Mouse (Mus musculus): ENCODE data around the gene Trmt1l. TPM values are rescaled to one million over a fixed set of nuclear protein-coding genes. Genes with fewer than 3 reads are reported as not detected.
"Not testable (repeated sequence)": the region's sequence is repeated elsewhere in the genome, so short reads cannot be mapped to it uniquely, and the experiment has no call there.

The Trmt1l gene
- total and polyA plus RNA-seq, 3 experiments: 21.2 to 132 (median 69.9) TPM

DNA sequence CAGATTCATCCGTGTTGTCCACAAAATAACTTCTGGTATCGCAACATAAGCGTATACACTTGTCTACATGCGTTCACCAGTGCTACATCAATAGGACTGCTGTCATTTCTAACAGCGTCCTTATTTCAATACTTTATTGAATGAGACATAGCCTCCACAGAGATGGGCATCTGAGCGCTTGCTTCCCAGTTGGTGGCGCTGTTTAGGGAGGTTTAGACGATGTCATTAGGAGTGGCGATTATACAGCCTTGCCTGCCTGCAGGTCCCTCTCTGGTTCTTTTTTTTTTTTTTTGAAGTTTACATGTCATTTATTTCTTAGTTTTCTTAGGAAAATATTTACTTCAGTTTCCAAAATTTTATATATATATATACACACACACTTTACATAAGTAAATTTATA lies 32.9 kb downstream of the Trmt1l start:
- DNase-seq (ENCODE audit: low spot score) (no peak), ATAC-seq (ENCODE audit: extremely low read depth, insufficient number of reproducible peaks, low FRiP score, poor library complexity, severe bottlenecking) (no peak)
- H3K27me3 ChIP-seq (ENCODE audit: insufficient read depth, low read length): no peaks in the 10 kb centered on the region
- peaks cover 50% of the 10 kb centered on the region for H3K36me3 ChIP-seq (replicated peaks)
- H3K4me1 ChIP-seq (ENCODE audit: insufficient read depth, low read depth, low read length): peaks cover 7% of the 10 kb centered on the region
- no peak overlapping the region for H3K4me3 ChIP-seq (ENCODE audit: low read depth, low read length)
- H3K9me3 ChIP-seq (replicated peaks): no peaks in the 10 kb centered on the region
- TF ChIP-seq TAL1 (conservative IDR thresholded peaks at IDR 0.05; ENCODE audit: low read depth, low read length) (no peak), POLR2AphosphoS5 (IDR thresholded peaks at IDR 0.05; ENCODE audit: insufficient replicate concordance, low read depth, low read length) (no peak), GATA1 (IDR thresholded peaks at IDR 0.05; ENCODE audit: borderline replicate concordance, low read length) (no peak), GATA2 (IDR thresholded peaks at IDR 0.05; ENCODE audit: borderline replicate concordance, low read depth, low read length) (no peak), CTCF (IDR thresholded peaks at IDR 0.05; ENCODE audit: low read depth, low read length) (no peak)

DNA sequence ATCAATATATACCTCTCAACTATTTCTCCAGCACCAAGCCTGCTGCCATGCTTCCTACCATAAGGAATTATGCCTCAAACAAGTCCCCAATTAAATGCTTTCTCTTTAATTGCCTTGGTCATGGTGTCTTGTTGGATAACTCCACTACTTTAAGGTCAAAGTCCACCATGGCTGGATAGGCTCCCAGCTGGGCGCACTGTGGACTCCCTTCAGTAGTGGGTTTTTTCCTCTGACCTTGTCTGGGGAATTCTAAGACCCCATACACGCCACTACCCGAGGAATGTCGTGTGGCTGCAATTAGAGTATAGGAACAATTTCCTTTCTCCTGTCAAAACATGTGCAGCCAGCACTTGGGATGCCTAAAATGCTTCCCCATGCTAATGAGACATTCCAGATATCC lies 36.6 kb downstream of the Trmt1l start:
- Histone ChIP-seq H3K9me3 (replicated peaks) (no peaks in the 10 kb centered on the region), H3K36me3 (replicated peaks) (peaks cover 43% of the 10 kb centered on the region), H3K4me1 (ENCODE audit: insufficient read depth, low read depth, low read length) (no peaks in the 10 kb centered on the region; the same call in 1 of the 2 replicates), H3K27me3 (ENCODE audit: insufficient read depth, low read length) (no peaks in the 10 kb centered on the region), H3K4me3 (ENCODE audit: low read depth, low read length) (no peak overlapping the region)
- TF ChIP-seq GATA2 (IDR thresholded peaks at IDR 0.05; ENCODE audit: borderline replicate concordance, low read depth, low read length): no peak
- TF ChIP-seq TAL1 (conservative IDR thresholded peaks at IDR 0.05; ENCODE audit: low read depth, low read length): no peak
- no peak for TF ChIP-seq GATA1 (IDR thresholded peaks at IDR 0.05; ENCODE audit: borderline replicate concordance, low read length)
- TF ChIP-seq POLR2AphosphoS5 (IDR thresholded peaks at IDR 0.05; ENCODE audit: insufficient replicate concordance, low read depth, low read length): no peak
- no peak for TF ChIP-seq CTCF (IDR thresholded peaks at IDR 0.05; ENCODE audit: low read depth, low read length)
- no peak for DNase-seq (ENCODE audit: low spot score)
- ATAC-seq (ENCODE audit: extremely low read depth, insufficient number of reproducible peaks, low FRiP score, poor library complexity, severe bottlenecking): no peak

DNA sequence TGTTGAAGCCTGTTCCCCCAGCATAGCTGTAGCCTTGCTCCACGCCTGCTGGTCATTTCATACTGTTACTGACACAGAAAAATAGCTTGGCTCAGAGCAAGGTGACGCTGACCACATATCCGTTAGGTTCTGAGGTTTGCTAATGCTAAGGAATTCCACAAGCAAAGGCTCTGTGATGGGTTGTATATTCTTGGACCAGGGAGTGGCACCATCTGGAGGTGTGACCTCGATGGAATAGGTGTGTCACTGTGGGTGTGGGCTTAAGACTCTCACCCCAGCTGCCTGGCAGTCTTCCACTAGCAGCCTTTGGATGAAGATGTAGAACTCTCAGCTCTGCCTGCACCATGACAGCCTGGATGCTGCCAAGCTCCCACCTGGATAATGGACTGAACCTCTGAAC lies 38.2 kb downstream of the Trmt1l start:
- TF ChIP-seq GATA2 (IDR thresholded peaks at IDR 0.05; ENCODE audit: borderline replicate concordance, low read depth, low read length): no peak
- no peak for TF ChIP-seq GATA1 (IDR thresholded peaks at IDR 0.05; ENCODE audit: borderline replicate concordance, low read length)
- no peak for TF ChIP-seq POLR2AphosphoS5 (IDR thresholded peaks at IDR 0.05; ENCODE audit: insufficient replicate concordance, low read depth, low read length)
- no peak for TF ChIP-seq TAL1 (conservative IDR thresholded peaks at IDR 0.05; ENCODE audit: low read depth, low read length)
- no peak for TF ChIP-seq CTCF (IDR thresholded peaks at IDR 0.05; ENCODE audit: low read depth, low read length)
- no peaks in the 10 kb centered on the region for H3K9me3 ChIP-seq (replicated peaks)
- ATAC-seq (ENCODE audit: extremely low read depth, insufficient number of reproducible peaks, low FRiP score, poor library complexity, severe bottlenecking) (no peak), DNase-seq (ENCODE audit: low spot score) (no peak)
- H3K4me3 ChIP-seq (ENCODE audit: low read depth, low read length): no peak overlapping the region
- H3K27me3 ChIP-seq (ENCODE audit: insufficient read depth, low read length): no peaks in the 10 kb centered on the region
- no peaks in the 10 kb centered on the region for H3K4me1 ChIP-seq (ENCODE audit: insufficient read depth, low read depth, low read length)
- peaks cover 40% of the 10 kb centered on the region for H3K36me3 ChIP-seq (replicated peaks)

DNA sequence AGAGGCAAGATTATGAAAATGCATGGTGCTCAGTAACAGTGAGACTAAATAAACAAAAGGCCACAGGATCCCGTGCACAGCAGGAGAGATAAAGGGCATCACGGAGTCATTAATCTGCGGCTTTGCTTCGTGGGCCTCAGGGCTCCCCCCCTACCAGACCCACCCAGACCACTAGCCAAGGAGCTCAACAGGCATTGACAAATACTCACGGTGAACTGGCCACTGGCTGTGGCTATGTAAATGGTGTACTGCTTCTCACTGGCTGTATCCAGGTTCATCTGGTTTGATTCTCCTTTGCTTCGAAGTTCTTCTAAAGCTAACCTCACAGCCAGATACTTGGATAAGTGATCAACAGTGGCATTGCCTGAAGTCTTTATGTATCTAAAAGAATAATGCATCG lies 43.1 kb downstream of the Trmt1l start:
- TF ChIP-seq POLR2AphosphoS5 (IDR thresholded peaks at IDR 0.05; ENCODE audit: insufficient replicate concordance, low read depth, low read length) (no peak), GATA2 (IDR thresholded peaks at IDR 0.05; ENCODE audit: borderline replicate concordance, low read depth, low read length) (no peak), GATA1 (IDR thresholded peaks at IDR 0.05; ENCODE audit: borderline replicate concordance, low read length) (no peak), TAL1 (conservative IDR thresholded peaks at IDR 0.05; ENCODE audit: low read depth, low read length) (no peak), CTCF (IDR thresholded peaks at IDR 0.05; ENCODE audit: low read depth, low read length) (no peak)
- Histone ChIP-seq H3K27me3 (ENCODE audit: insufficient read depth, low read length) (no peaks in the 10 kb centered on the region), H3K9me3 (replicated peaks) (no peaks in the 10 kb centered on the region), H3K4me3 (ENCODE audit: low read depth, low read length) (no peak overlapping the region), H3K4me1 (ENCODE audit: insufficient read depth, low read depth, low read length) (no peaks in the 10 kb centered on the region), H3K36me3 (replicated peaks) (peaks cover 78% of the 10 kb centered on the region)
- DNase-seq (ENCODE audit: low spot score) (no peak), ATAC-seq (ENCODE audit: extremely low read depth, insufficient number of reproducible peaks, low FRiP score, poor library complexity, severe bottlenecking) (no peak)

DNA sequence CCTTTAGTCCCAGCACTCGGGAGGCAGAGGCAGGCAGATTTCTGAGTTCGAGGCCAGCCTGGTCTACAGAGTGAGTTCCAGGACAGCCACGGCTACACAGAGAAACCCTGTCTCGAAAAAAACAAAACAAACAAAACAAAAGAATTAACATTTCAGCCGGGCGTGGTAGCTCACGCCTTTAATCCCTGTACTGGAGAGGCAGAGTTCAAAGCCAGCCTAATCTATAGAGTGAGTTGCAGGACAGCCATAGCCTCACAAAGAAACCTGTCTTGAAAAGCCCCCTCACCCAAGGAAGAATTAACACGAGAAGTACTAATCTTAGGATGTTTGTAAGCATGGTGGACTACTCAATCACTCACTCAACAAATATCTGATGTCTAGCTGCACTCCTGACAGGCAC lies 44.0 kb downstream of the Trmt1l start:
- H3K4me1 ChIP-seq (ENCODE audit: insufficient read depth, low read depth, low read length); DNase-seq (ENCODE audit: low spot score); H3K9me3 ChIP-seq (replicated peaks); ATAC-seq (ENCODE audit: extremely low read depth, insufficient number of reproducible peaks, low FRiP score, poor library complexity, severe bottlenecking); H3K27me3 ChIP-seq (ENCODE audit: insufficient read depth, low read length); H3K4me3 ChIP-seq (ENCODE audit: low read depth, low read length): not testable (repeated sequence)
- peaks cover 79% of the 10 kb centered on the region for H3K36me3 ChIP-seq (replicated peaks)

DNA sequence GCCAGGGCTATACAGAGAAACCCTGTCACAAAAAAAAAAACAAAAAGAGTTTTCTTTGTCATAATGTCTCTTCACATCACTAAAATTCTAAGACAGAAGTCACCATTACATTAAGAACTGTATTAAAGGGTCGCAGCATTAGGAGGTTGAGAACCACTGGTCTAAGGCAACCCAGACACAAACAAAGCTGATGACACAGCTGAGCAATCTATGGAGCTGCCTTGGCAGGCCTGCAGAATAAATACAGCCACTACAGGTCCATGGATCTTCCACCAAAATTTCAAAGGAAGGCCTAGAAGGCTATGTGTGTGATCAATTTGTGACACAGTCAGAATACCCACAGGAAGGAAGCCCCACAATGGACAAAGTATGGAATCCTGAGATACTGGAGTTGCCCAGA lies 54.2 kb downstream of the Trmt1l start:
- Histone ChIP-seq H3K4me1 (ENCODE audit: insufficient read depth, low read depth, low read length) (peaks cover 13% of the 10 kb centered on the region), H3K36me3 (replicated peaks) (peaks cover 61% of the 10 kb centered on the region), H3K27me3 (ENCODE audit: insufficient read depth, low read length) (no peaks in the 10 kb centered on the region), H3K9me3 (replicated peaks) (no peaks in the 10 kb centered on the region), H3K4me3 (ENCODE audit: low read depth, low read length) (no peak overlapping the region)
- DNase-seq (ENCODE audit: low spot score) (no peak), ATAC-seq (ENCODE audit: extremely low read depth, insufficient number of reproducible peaks, low FRiP score, poor library complexity, severe bottlenecking) (no peak)
- TF ChIP-seq CTCF (IDR thresholded peaks at IDR 0.05; ENCODE audit: low read depth, low read length): no peak
- TF ChIP-seq GATA2 (IDR thresholded peaks at IDR 0.05; ENCODE audit: borderline replicate concordance, low read depth, low read length): no peak
- no peak for TF ChIP-seq TAL1 (conservative IDR thresholded peaks at IDR 0.05; ENCODE audit: low read depth, low read length)
- TF ChIP-seq POLR2AphosphoS5 (IDR thresholded peaks at IDR 0.05; ENCODE audit: insufficient replicate concordance, low read depth, low read length): no peak
- no peak for TF ChIP-seq GATA1 (IDR thresholded peaks at IDR 0.05; ENCODE audit: borderline replicate concordance, low read length)

DNA sequence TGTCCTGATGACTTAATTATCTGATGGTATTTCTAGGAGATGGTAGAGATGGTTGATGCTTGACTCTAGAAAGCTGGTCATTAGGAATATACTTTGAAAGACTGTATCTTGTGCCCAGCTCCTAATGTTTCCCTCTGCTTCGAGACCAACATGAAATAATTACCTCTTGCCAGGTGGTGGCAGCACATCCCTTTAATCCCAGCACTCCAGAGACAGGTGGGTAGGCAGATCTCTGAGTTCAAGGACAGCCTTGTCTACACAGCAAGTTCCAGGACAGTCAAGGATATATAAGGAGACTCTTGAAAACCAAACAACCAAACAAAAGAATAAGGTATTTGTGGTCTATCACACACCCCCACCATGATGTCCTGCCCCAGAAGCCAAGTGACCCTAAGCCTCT lies 55.2 kb downstream of the Trmt1l start:
- DNase-seq (ENCODE audit: low spot score): no peak
- no peaks in the 10 kb centered on the region for H3K9me3 ChIP-seq (replicated peaks)
- no peak for TF ChIP-seq GATA1 (IDR thresholded peaks at IDR 0.05; ENCODE audit: borderline replicate concordance, low read length)
- no peak for TF ChIP-seq CTCF (IDR thresholded peaks at IDR 0.05; ENCODE audit: low read depth, low read length)
- TF ChIP-seq GATA2 (IDR thresholded peaks at IDR 0.05; ENCODE audit: borderline replicate concordance, low read depth, low read length): no peak
- no peak for TF ChIP-seq POLR2AphosphoS5 (IDR thresholded peaks at IDR 0.05; ENCODE audit: insufficient replicate concordance, low read depth, low read length)
- no peak for TF ChIP-seq TAL1 (conservative IDR thresholded peaks at IDR 0.05; ENCODE audit: low read depth, low read length)
- H3K36me3 ChIP-seq (replicated peaks): peaks cover 57% of the 10 kb centered on the region
- peak; percentile 43; the same call in 1 of the 2 replicates for ATAC-seq (ENCODE audit: extremely low read depth, insufficient number of reproducible peaks, low FRiP score, poor library complexity, severe bottlenecking)
- no peak overlapping the region for H3K4me3 ChIP-seq (ENCODE audit: low read depth, low read length)
- H3K4me1 ChIP-seq (ENCODE audit: insufficient read depth, low read depth, low read length): peaks cover 13% of the 10 kb centered on the region
- no peaks in the 10 kb centered on the region for H3K27me3 ChIP-seq (ENCODE audit: insufficient read depth, low read length)
